ENCODE assay signal across 7 mouse cellular contexts in genomic region chr7:65421451-65421850, GRCm38 (mm10).
DNase-seq lines count a peak whose midpoint lies in the region; ATAC-seq and TF ChIP-seq lines count a peak whose summit lies in the region.

No protein-coding gene starts in this region.

- no peaks in the 10 kb centered on the region for H3K36me3 ChIP-seq in liver, postnatal 0 days (replicated peaks; ENCODE audit: insufficient read depth, low read length)
- no peaks in the 10 kb centered on the region for H3K36me3 ChIP-seq in neural tube, embryonic 15.5 days

- DNase-seq in adrenal gland, adult 2 months: peak; percentile 46
- peak; percentile 23 to 43 for DNase-seq in heart, adult 9 months (ENCODE audit: low spot score in 2 of 2)
- DNase-seq in kidney, adult 9 months: peak; percentile 69
- DNase-seq in liver, postnatal 0 days: peak; percentile 42
- DNase-seq in natural killer cell, adult 2 months (ENCODE audit: low spot score in 2 of 2): no peak

- ATAC-seq in liver, postnatal 0 days: peak; percentile 59
- ATAC-seq in neural tube, embryonic 15.5 days (ENCODE audit: low FRiP score): peak; percentile 58

- no peaks in the 10 kb centered on the region for H3K27me3 ChIP-seq in liver, postnatal 0 days (ENCODE audit: insufficient read depth, low read length)
- H3K27me3 ChIP-seq in neural tube, embryonic 15.5 days (replicated peaks): no peaks in the 10 kb centered on the region

- H3K9me3 ChIP-seq in liver, postnatal 0 days (ENCODE audit: low read length): no peaks in the 10 kb centered on the region
- H3K9me3 ChIP-seq in neural tube, embryonic 15.5 days (replicated peaks): no peaks in the 10 kb centered on the region

- no peak overlapping the region for H3K4me2 ChIP-seq in liver, postnatal 0 days (ENCODE audit: low read depth, low read length)
- H3K4me2 ChIP-seq in neural tube, embryonic 15.5 days: peak overlapping the region; percentile 41

- H3K27ac ChIP-seq in brown adipose tissue, adult 24 weeks (replicated peaks; ENCODE audit: low read depth, low read length): 0 out of 2 replicates have a peak overlapping the region, but pooled peaks have one; percentile 14
- no peak overlapping the region for H3K27ac ChIP-seq in liver, postnatal 0 days (ENCODE audit: low read depth)
- no peak overlapping the region for H3K27ac ChIP-seq in neural tube, embryonic 15.5 days (replicated peaks)

- H3K4me3 ChIP-seq in brown adipose tissue, adult 24 weeks (ENCODE audit: insufficient read depth, low read depth, low read length): no peak overlapping the region
- no peak overlapping the region for H3K4me3 ChIP-seq in liver, postnatal 0 days (ENCODE audit: low read depth, low read length)
- H3K4me3 ChIP-seq in neural tube, embryonic 15.5 days (replicated peaks): no peak overlapping the region

- TF ChIP-seq EP300 in liver, postnatal 0 days (IDR thresholded peaks at IDR 0.05; ENCODE audit: low read depth): no peak

- no peak for TF ChIP-seq CTCF in liver, postnatal 0 days (IDR thresholded peaks at IDR 0.05; ENCODE audit: low read depth)

- WGBS in liver, postnatal 0 days (ENCODE audit: insufficient replicate concordance): 19% methylated on average over 10 of the region's 10 CpGs
- 3% methylated on average over 10 of the region's 10 CpGs for WGBS in neural tube, embryonic 15.5 days

- no peak overlapping the region for H3K9ac ChIP-seq in liver, postnatal 0 days (replicated peaks)
- H3K9ac ChIP-seq in neural tube, embryonic 15.5 days (replicated peaks): no peak overlapping the region

- H3K4me1 ChIP-seq in brown adipose tissue, adult 24 weeks (ENCODE audit: control insufficient read depth, insufficient read depth, insufficient read length, low read length): peaks cover 37% of the 10 kb centered on the region
- no peaks in the 10 kb centered on the region for H3K4me1 ChIP-seq in liver, postnatal 0 days (ENCODE audit: insufficient read depth)
- H3K4me1 ChIP-seq in neural tube, embryonic 15.5 days: peaks cover 23% of the 10 kb centered on the region

Comparison
In these comparisons a context has a peak if more than half of its experiments do, and no peak if none do; other contexts are left out.
1. DNase-seq: peak in adrenal gland, adult 2 months (single experiment), heart, adult 9 months (2 of 2), kidney, adult 9 months (single experiment) and liver, postnatal 0 days (single experiment); none in natural killer cell, adult 2 months (0 of 2).